Mouse (Mus musculus) erythroblast, embryonic 14.5 days (primary cell): ENCODE results near the gene Tenm4.

Source experiments
- GATA1 ChIP-seq: IDR thresholded peaks from 2 replicates; pipeline ENCODE4 v1.6.1; 2012; ENCODE audit warnings: low read length, inconsistent platforms, mixed read lengths
- TAL1 ChIP-seq: IDR thresholded peaks from 3 replicates; pipeline ENCODE4 v1.6.1; 2012; ENCODE audit warnings: low read length, inconsistent platforms, mixed read lengths

DNA sequence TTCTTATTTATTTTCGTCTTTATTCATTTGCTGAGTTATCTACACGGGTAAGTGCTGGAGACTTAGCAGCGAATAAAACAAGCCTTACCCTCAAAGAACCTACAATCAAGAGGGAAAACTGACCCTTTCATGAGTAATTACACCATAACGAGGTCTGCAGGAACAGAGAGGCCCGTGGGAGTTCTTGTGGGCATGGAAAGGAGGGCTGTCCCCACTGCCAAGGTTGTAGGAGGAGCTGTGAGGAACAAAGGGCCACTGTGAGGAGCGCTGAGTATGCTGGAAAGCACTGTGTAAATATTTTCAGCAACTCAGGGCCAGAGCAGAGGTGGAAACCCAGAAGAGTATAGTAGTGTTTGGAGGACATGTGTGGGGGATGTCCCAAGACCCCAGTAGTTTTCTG lies 574.9 kb downstream of the Tenm4 start:
- TF ChIP-seq TAL1 (no peak), GATA1 (no peak)
